Mouse (Mus musculus) forebrain, embryonic 11.5 days (tissue): ENCODE data around the gene Hs2st1. TPM values are rescaled to one million over a fixed set of nuclear protein-coding genes. Genes with fewer than 3 reads are reported as not detected.

Source experiments
- ATAC-seq: fragments of 200-750 bp; cut with Nextera tagmentation; replicated peaks from 2 replicates; pipeline ENCODE4 v1.8.0; 2017; ENCODE audit warnings: moderate TSS enrichment; ENCODE audit not compliant: low FRiP score
- DNase-seq: peaks from one replicate; pipeline ENCODE4 v3.0.0-alpha.2; 2017; ENCODE audit warnings: low spot score
- H3K27ac ChIP-seq: fragments of 300-500 bp; sonication (generic); 2 replicates; pipeline ENCODE4 v1.5.1; 2014; ENCODE audit warnings: low read depth, low read length
- H3K27me3 ChIP-seq: fragments of 300-500 bp; sonication (generic); 2 replicates; pipeline ENCODE4 v1.6.1; 2014; ENCODE audit warnings: mild to moderate bottlenecking, low read length, mixed read lengths; ENCODE audit not compliant: control insufficient read depth, insufficient read depth
- H3K36me3 ChIP-seq: fragments of 300-500 bp; sonication (generic); 2 replicates; pipeline ENCODE4 v1.6.1; 2014; ENCODE audit warnings: mild to moderate bottlenecking, low read length, moderate library complexity, mixed read lengths; ENCODE audit not compliant: control insufficient read depth, insufficient read depth
- H3K4me1 ChIP-seq: fragments of 300-500 bp; sonication (generic); replicated peaks from 2 replicates; pipeline ENCODE4 v1.6.1; 2014; ENCODE audit warnings: low read length, mixed read lengths; ENCODE audit not compliant: control insufficient read depth, insufficient read depth
- H3K4me2 ChIP-seq: fragments of 300-500 bp; sonication (generic); 2 replicates; pipeline ENCODE4 v1.6.1; 2014; ENCODE audit warnings: low read depth, mild to moderate bottlenecking, low read length, moderate library complexity, mixed read lengths; ENCODE audit not compliant: severe bottlenecking
- H3K4me3 ChIP-seq: fragments of 300-500 bp; sonication (generic); 2 replicates; pipeline ENCODE4 v1.5.1; 2014; ENCODE audit warnings: low read depth, low read length
- H3K9ac ChIP-seq: fragments of 300-500 bp; sonication (generic); 2 replicates; pipeline ENCODE4 v1.6.1; 2014; ENCODE audit warnings: low read length
- H3K9me3 ChIP-seq: fragments of 300-500 bp; sonication (generic); 2 replicates; pipeline ENCODE4 v1.6.1; 2016; ENCODE audit warnings: low read length, mixed read lengths; ENCODE audit not compliant: control insufficient read depth
- WGBS: fragments of 180-500 bp; shearing (Covaris S2); extraction: QIAGEN DNeasy Blood & Tissue Kit; methylation state at CpG from one replicate; pipeline ENCODE4 v1.1.7; 2014; 5-methylcytosine and 5-hydroxymethylcytosine counted together
- polyA plus RNA-seq: library from polyadenylated mRNA; unstranded; fragments of >200 nt; fragmentation: Nextera tagmentation; extraction: Ambion mirVana; gene quantifications from 2 replicates; pipeline ENCODE4 v1.2.1, GENCODE M21; 2014

Gene Hs2st1
- polyA plus RNA-seq, 1 experiment from 2014 or later = 25.3 TPM

DNA sequence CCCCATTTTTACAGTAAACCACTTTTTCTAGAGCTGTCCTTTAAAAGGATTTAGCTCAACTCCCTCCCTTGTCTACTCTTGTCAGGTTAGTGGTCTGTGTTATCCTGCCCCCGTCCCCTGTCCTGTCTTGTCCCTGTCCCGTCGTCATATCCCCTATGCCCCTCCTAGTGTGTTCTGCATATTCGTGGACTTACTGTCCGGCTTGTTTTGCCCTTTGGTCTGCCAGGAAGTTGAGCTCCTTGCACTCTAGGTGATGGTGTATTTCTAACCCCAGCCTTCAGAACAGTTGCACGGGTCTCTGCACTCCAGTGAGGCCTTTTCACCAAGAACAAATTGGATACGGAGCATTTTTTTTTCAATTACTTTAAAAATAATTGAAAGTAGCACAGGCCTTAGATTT, 10.3 kb upstream of the Hs2st1 start:
- no peak overlapping the region for H3K4me3 ChIP-seq
- H3K4me2 ChIP-seq = no peak overlapping the region
- no peaks in the 10 kb centered on the region for H3K27me3 ChIP-seq
- WGBS = 91% methylated on average over 7 of the region's 7 CpGs
- DNase-seq (no peak), ATAC-seq (no peak)
- no peak overlapping the region for H3K9ac ChIP-seq
- H3K27ac ChIP-seq = no peak overlapping the region
- H3K36me3 ChIP-seq = peaks cover 5% of the 10 kb centered on the region; the same call in 1 of the 2 replicates
- no peaks in the 10 kb centered on the region for H3K4me1 ChIP-seq
- no peaks in the 10 kb centered on the region for H3K9me3 ChIP-seq

DNA sequence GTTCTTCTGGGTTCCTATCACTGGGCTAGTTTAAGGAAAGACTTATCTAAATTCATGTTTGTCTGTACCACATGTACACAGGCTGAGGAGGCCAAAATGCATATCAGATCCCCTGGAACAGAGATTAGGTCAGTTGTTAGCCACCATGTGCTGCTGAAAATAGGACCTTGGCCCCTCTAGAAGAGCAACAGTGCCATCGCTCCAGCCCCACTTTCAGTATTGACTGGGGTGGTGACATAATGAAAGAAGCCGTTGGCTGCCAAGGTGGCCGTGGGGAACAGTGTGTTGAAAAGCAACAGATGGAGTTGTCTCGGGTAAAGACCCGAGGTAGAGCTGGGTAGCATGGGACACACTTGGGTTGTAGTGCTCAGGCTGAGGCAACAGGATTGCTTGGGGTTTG, 9.8 kb upstream of the Hs2st1 start:
- 86% methylated on average over 5 of the region's 5 CpGs for WGBS
- Histone ChIP-seq H3K9ac (no peak overlapping the region), H3K36me3 (peaks cover 5% of the 10 kb centered on the region; the same call in 1 of the 2 replicates), H3K27ac (no peak overlapping the region), H3K4me1 (no peaks in the 10 kb centered on the region), H3K4me2 (no peak overlapping the region), H3K9me3 (no peaks in the 10 kb centered on the region), H3K27me3 (no peaks in the 10 kb centered on the region), H3K4me3 (no peak overlapping the region)
- DNase-seq (no peak), ATAC-seq (no peak)

DNA sequence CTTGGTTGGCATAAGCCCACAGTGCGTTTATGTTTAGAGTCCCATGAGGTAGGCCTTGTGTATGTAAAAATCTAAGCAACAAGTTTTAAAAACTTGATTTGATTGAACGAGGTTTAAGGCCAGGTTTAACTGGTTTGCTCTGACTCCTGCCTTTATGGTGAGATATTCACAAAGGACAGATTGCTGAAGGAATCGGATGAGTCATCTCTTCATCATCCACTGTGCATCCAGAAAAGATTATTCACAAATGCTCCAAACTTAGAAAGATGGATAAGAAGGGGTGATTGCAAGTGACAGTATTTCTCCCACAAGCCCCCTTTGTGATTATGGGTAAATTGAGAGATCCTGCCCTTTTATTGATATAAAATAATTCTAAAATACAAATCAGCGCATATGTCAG, 8.9 kb upstream of the Hs2st1 start:
- ATAC-seq (no peak), DNase-seq (no peak)
- WGBS = 93% methylated on average over 4 of the region's 4 CpGs
- Histone ChIP-seq H3K4me2 (no peak overlapping the region), H3K9me3 (no peaks in the 10 kb centered on the region), H3K27ac (no peak overlapping the region), H3K4me1 (no peaks in the 10 kb centered on the region), H3K9ac (no peak overlapping the region), H3K4me3 (no peak overlapping the region), H3K36me3 (peaks cover 5% of the 10 kb centered on the region; the same call in 1 of the 2 replicates), H3K27me3 (no peaks in the 10 kb centered on the region)

DNA sequence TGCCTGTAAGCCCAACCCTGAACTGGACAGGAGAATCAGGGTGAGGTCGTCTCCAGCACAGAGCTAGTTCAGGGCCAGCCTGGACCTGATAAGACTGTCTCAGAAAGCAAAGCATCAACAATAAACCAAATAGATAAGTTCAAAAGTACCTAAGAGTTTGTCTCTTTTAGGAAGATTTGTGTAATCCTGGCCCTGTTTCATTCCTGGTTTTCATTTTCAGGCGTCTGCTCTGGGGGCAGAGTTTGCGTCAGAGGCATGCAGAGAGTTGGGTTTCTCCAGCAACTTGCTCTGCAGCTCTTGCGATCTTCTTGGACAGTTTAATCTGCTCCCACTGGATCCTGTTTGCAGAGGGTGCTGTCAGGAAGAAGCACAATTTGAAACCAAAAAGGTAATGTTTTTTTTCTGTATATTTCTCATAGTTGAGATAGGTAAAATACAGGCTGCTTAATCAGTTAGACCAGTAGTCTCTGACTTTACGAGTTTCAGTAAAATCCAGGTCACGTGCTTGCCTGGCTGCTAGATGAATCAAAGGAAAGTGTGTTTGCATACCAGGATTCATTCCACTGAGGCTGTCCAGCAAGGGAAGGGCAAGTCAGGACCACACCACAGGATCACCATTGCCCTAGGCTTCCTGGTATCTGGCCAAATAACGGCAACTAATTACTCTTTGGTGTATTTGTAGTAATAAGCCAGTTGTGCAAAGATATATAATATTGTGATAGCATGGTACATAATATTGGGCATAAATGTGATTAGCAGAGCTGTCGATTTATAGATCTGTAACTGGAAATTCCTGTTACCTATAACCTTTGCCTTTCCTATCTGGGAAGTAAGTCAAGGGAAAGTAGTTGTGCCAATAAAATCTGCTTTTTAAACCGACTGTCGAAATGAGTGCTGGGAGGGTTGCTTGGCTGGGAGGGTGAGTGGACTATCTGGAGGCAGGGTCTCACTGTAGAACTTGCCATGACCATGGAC, 7.7 kb upstream of the Hs2st1 start:
- no peak overlapping the region for H3K9ac ChIP-seq
- H3K36me3 ChIP-seq = peaks cover 8% of the 10 kb centered on the region; the same call in 1 of the 2 replicates
- no peak overlapping the region for H3K4me3 ChIP-seq
- H3K4me2 ChIP-seq = no peak overlapping the region
- no peaks in the 10 kb centered on the region for H3K27me3 ChIP-seq
- ATAC-seq (no peak), DNase-seq (no peak)
- WGBS = 90% methylated on average over 10 of the region's 10 CpGs
- H3K4me1 ChIP-seq = no peaks in the 10 kb centered on the region
- no peak overlapping the region for H3K27ac ChIP-seq
- no peaks in the 10 kb centered on the region for H3K9me3 ChIP-seq

DNA sequence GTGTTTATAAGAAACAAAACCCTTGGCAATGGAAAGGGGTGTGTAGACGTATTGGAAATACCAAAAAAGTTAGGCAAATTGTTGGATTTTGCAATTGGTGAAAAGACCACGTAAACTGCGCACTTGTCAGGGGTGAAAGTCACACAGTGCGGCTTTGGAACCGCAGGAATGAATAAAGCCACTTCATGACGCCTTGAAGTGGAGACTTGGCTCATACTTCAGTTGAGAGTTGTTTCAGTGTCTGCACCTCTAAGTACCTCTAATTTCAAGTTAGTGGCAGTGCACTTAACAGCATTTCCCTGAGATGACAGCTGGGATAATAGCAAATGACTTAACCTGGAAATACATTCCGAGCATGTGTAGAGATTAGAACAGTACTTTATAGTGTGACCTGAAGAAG, 4.3 kb upstream of the Hs2st1 start:
- Histone ChIP-seq H3K4me1 (peaks cover 8% of the 10 kb centered on the region), H3K27ac (no peak overlapping the region), H3K9ac (no peak overlapping the region), H3K4me3 (no peak overlapping the region), H3K27me3 (no peaks in the 10 kb centered on the region), H3K9me3 (no peaks in the 10 kb centered on the region), H3K4me2 (no peak overlapping the region), H3K36me3 (peaks cover 3% of the 10 kb centered on the region; the same call in 1 of the 2 replicates)
- ATAC-seq = no peak
- no peak for DNase-seq
- WGBS = 88% methylated on average over 7 of the region's 7 CpGs

DNA sequence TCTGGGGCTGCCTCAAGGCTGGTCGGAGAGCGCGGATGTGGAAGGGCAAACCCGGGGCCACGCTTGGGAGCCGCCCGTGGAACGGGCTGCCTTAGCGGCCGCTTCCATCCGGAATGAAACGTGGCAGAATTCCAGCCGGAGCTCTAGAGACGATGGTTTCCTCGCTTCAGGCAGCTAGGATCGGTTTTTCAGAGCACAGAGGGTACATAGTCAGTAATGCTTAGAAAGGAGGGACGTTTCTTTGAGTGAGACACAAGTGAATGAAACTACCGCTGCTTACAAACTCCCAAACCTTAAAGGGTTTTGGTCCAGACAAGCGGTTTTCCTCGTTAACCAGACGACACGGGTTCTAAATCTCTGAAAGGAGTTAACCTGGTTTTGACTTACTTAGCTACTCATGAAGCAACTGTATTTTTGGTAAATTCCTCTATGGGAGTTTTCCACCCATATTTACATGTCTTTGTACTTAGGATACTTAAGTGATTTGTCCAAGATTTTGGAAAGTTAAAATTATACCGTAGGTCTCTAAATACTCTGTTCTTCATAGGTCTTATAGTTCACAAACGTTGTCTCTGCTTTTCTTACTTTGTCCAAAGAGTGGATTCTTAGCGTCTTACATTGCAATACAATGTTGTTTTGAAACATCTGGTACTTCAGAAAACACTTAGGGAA, 971 bp upstream of the Hs2st1 start:
- Histone ChIP-seq H3K36me3 (peaks cover 3% of the 10 kb centered on the region; the same call in 1 of the 2 replicates), H3K9ac (peak overlapping the region; percentile 90), H3K4me1 (peaks cover 8% of the 10 kb centered on the region), H3K4me3 (peak overlapping the region; percentile 86), H3K9me3 (no peaks in the 10 kb centered on the region), H3K27ac (peak overlapping the region; percentile 94), H3K4me2 (peak overlapping the region; percentile 51), H3K27me3 (no peaks in the 10 kb centered on the region)
- WGBS = 2% methylated on average over 25 of the region's 25 CpGs
- DNase-seq (no peak), ATAC-seq (no peak)

DNA sequence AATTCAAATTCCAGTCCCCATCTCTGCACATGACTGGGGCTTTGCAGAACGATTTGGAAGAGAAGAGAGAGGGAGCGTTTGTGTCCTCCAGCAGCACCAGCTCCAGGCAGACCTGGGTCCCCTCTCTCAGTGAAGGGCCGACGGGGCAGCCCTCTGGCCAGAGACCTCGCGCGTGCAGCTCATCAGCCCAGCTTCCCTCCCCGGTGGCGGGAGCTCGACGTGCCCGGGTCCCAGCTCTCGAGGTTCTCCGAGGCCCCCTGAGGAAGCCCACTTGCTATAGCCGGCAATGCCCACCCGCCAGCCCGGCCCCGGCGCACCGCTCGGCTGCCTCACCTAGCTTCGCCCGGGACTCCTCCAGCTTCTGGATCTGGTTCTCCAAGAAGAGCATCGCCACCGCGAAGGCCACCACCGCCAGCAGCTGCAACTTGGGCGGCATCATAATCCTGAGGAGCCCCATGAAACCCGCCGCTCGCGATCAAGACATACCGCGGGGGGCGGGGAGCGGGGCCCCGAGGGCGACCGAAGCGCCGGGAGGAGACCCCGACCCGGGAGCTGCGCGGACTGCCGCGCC, 495 bp downstream of the Hs2st1 start:
- Histone ChIP-seq H3K4me3 (peak overlapping the region; percentile 86), H3K27ac (peak overlapping the region; percentile 80), H3K9ac (peak overlapping the region; percentile 77), H3K4me1 (peaks cover 8% of the 10 kb centered on the region), H3K36me3 (peaks cover 3% of the 10 kb centered on the region; the same call in 1 of the 2 replicates), H3K27me3 (no peaks in the 10 kb centered on the region), H3K4me2 (peak overlapping the region; percentile 84), H3K9me3 (no peaks in the 10 kb centered on the region)
- ATAC-seq = peak; percentile 28
- DNase-seq = peak; percentile 82
- under 1% methylated on average over 38 of the region's 47 CpGs for WGBS

DNA sequence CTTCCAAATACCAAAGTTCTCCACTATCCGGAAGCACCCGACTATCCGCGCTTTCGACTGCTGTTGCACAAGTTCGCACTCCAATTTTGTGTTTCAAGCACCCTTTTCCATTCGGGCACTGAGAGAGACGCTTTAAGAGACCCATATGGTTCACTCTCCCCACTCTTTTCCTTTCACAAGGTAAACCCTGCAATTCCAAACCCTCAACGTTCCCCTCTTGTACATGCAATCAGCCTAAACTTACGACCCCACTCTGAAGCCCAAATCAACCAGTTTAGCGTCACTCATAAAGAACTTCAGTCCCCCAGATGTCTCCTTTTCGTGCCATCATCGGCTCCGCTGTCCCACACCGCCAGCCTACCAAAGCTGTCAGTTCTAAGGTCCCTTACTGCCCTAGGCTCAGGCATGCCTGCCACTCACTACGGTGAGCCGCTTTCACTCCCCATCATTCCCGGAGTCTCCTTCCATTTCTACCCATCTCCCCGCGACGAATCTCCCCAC, 1.1 kb downstream of the Hs2st1 start:
- H3K4me3 ChIP-seq = peak overlapping the region; percentile 86
- H3K27ac ChIP-seq = peak overlapping the region; percentile 80; the same call in 1 of the 2 replicates
- peaks cover 8% of the 10 kb centered on the region for H3K4me1 ChIP-seq
- H3K36me3 ChIP-seq = peaks cover 3% of the 10 kb centered on the region; the same call in 1 of the 2 replicates
- peak overlapping the region; percentile 77 for H3K9ac ChIP-seq
- no peak for DNase-seq
- peak overlapping the region; percentile 84 for H3K4me2 ChIP-seq
- H3K9me3 ChIP-seq = no peaks in the 10 kb centered on the region
- H3K27me3 ChIP-seq = no peaks in the 10 kb centered on the region
- under 1% methylated on average over 21 of the region's 21 CpGs for WGBS
- no peak for ATAC-seq
